Mouse (Mus musculus): Measurements from ENCODE around the gene Epb41l5. TPM values are rescaled to one million over a fixed set of nuclear protein-coding genes. Genes with fewer than 3 reads are reported as not detected.

The Epb41l5 gene
- total RNA-seq, 2 experiments from 2014 or later, result 9.3 to 9.9 TPM

GRCm38 (mm10) chr1:119536122-119536521 is 112.7 kb downstream of the Epb41l5 start:
- no peak for DNase-seq (ENCODE audit: low spot score in 2 of 2)

GRCm38 (mm10) chr1:119534341-119534740 is 114.5 kb downstream of the Epb41l5 start:
- DNase-seq (ENCODE audit: low spot score in 2 of 2), result no peak

DNA sequence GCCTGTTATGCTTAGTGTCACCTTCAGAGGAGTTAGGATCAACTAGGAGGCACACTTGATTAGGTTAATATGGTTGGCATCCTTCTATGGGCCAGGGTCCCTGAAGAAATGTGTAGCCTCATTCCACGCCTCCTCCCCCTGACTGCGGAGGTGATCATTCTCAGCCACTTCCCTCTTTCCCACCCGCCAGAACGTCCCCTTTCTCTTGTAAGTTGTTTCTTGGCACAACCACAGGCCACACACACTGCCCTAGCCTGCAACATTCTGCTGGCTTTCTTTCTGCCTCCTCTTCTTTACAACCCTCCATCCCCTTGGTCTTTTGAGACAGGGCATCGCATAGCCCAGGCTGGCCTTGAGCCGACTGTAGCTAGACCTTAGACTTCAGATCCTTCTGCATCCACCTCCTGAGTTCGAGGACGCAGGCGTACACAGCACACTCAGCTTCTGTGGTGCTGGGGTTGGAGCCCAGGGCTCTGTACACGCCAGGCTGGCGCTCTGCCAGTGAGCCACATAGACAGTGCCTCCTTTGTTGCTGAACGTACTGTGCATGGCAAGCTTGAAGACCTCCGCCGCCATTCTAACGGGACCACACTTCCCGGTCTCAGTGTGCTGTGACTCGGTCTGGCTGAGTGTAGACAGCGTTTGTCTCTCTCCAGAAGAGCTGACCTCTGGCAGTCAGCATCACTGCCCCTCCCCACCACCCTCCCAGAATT is 115.6 kb downstream of the Epb41l5 start:
- peak; percentile 31 to 48 for DNase-seq (ENCODE audit: low spot score in 2 of 2)

DNA sequence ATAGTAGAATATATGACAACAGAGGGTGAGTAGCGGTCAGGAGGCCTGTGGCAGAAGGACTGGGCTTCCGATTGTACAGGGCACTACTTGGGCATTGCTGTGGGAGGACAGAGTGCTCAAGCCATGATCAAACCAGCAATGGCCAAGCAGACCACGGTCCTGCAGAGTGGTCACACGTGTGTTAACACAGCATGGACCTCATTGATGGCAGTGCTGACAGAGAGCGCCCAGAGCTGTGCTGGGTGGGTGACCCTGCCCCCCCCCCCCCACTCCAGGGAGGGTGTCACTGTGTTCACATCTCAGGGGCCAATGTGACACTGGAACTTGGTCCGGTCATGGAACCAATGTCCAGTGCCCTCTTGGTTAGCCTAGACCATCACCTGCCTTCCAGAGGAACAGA is 116.6 kb downstream of the Epb41l5 start:
- DNase-seq (ENCODE audit: low spot score in 2 of 2), result no peak

DNA sequence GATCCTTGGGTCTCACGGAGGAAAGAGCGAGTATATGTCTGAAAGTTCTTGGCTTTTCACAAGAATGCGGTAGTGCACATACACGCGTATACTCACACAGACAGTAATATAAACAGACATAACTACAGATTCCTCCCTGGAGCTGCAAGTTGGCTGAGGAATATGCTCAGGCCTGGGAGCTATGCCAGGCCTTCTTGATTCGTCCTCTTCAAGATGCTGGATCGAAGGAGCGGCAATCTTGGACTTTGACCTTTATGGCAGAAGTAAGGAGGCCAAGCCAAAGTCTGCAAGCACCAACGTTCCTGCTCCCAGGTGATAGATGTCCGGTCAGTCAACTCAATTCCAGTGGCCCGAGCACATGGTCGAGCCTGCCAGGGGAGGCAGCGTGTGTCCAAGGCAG is 117.9 kb downstream of the Epb41l5 start:
- DNase-seq (ENCODE audit: low spot score in 2 of 2), result no peak

- peak; percentile 90 to 94 for DNase-seq (ENCODE audit: low spot score in 2 of 2)
Measured at GRCm38 (mm10) chr1:119525689-119526591, 122.9 kb downstream of the Epb41l5 start, which contains the start of gene Tmem185b. Gene Tmem185b, plus strand, starts transcription at chr1:119526160.

GRCm38 (mm10) chr1:119525004-119525444 is 123.8 kb downstream of the Epb41l5 start:
- peak; percentile 61 to 66 for DNase-seq (ENCODE audit: low spot score in 2 of 2)

DNA sequence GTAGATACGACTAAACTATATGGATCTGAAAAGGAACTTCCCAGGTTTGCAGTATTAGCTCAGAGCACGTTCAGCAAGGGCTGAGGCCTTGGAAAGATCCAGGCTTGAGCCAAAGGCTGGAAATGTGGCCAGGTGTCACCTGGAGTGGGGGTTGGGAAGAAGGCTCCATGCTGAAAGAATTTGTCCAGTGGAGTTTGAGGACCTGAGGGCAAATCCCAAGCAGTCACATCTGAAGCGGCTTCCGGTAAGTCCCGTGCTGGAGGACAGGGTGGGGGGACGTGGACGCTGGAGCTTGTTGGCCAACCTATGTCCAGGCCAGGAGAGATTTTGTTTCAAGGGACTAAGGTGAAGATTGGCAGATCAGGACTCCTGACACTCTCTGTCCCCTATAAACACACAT is 125.0 kb downstream of the Epb41l5 start:
- no peak for DNase-seq (ENCODE audit: low spot score in 2 of 2)

GRCm38 (mm10) chr1:119523369-119523768 is 125.4 kb downstream of the Epb41l5 start:
- DNase-seq (ENCODE audit: low spot score in 2 of 2), result no peak

GRCm38 (mm10) chr1:119522726-119523125 is 126.1 kb downstream of the Epb41l5 start:
- DNase-seq (ENCODE audit: low spot score in 2 of 2), result no peak

GRCm38 (mm10) chr1:119521681-119522080 is 127.1 kb downstream of the Epb41l5 start:
- no peak for DNase-seq (ENCODE audit: low spot score in 2 of 2)

GRCm38 (mm10) chr1:119521029-119521428 is 127.8 kb downstream of the Epb41l5 start:
- DNase-seq (ENCODE audit: low spot score in 2 of 2), result no peak

GRCm38 (mm10) chr1:119519286-119519685 is 129.5 kb downstream of the Epb41l5 start:
- no peak for DNase-seq (ENCODE audit: low spot score in 2 of 2)

- no peak for DNase-seq (ENCODE audit: low spot score in 2 of 2)
Measured at GRCm38 (mm10) chr1:119518786-119519185, 130.0 kb downstream of the Epb41l5 start.

DNA sequence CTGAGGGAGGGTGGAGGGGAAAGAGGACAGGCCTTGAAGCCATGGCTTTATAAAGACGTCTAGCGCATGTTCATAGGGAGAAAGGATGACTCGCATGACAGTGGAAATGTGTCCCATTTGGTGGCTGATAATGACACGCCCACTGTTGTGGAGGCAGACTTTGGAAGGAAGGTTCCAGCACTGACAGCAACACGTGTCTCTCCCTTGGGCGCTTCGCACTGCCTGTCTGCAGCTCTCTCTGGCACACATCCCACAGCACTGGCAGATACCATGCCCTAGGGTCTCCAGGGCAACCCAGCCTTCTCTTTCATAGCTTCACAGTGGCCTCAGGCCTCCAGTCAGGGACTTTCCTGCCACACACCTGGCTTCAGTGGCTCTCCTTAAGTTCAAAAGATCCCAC is 130.7 kb downstream of the Epb41l5 start:
- no peak for DNase-seq (ENCODE audit: low spot score in 2 of 2)

GRCm38 (mm10) chr1:119510857-119511256 is 137.9 kb downstream of the Epb41l5 start:
- DNase-seq (ENCODE audit: low spot score in 2 of 2), result no peak

- no peak for DNase-seq (ENCODE audit: low spot score in 2 of 2)
Measured at GRCm38 (mm10) chr1:119510409-119510808, 138.4 kb downstream of the Epb41l5 start.

DNA sequence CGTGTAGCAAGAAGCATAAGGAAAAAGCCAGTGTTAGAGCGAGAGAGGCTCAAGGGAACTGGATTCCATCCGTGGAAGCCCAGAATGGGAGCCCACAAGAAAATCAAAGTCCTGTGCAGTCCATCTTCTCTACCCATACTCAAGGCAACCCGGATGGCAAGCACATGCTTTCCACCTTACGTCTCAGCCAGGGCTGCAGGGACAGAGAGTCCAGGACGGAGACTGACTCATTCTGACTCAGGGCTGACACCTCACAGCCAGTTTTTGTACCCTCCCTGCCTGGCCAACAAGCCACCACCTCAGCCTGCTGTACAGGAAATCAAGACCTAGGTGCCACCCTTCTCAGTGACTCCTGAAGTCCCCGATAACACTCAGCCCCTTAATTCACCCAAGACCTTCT is 139.3 kb downstream of the Epb41l5 start:
- DNase-seq (ENCODE audit: low spot score in 2 of 2), result no peak

DNA sequence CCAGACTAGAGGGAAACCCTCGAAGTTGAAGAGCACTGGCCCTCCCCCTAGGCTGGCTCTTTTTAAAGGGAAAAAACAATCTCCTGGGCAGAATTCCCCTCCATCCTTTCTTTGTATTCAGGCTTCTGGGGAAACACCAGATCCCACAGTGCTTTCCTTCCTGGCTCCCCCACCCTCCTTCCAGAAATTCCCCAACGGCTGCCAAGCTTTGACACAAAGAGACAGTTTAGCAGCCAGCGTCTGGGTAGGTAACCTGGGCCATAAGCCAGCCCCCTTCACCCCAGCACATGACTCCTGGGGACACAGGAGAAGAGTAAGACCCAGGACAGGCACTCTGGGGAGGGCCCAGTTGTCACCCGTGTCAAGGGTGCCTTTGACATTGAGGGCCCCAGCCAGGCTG is 140.3 kb downstream of the Epb41l5 start:
- DNase-seq (ENCODE audit: low spot score in 2 of 2), result no peak

DNA sequence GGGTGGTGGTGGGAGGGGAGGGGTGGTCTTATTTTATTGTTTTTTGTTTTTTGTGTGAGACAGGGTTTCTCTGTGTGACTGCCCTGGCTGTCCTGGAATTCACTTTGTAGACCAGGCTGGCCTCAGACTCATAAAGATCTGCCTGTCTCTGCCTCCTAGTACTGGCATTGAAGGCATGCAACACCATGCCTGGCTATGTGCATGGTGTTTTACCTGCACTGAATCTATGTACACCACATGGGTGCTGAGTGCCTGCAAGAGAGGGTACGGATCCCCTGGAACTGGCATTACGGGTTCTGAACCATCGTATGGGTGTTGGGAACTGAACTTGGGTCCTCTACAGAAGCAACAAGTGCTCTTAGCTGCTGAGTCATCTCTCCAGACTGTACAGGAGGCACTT is 142.8 kb downstream of the Epb41l5 start:
- no peak for DNase-seq (ENCODE audit: low spot score in 2 of 2)

DNA sequence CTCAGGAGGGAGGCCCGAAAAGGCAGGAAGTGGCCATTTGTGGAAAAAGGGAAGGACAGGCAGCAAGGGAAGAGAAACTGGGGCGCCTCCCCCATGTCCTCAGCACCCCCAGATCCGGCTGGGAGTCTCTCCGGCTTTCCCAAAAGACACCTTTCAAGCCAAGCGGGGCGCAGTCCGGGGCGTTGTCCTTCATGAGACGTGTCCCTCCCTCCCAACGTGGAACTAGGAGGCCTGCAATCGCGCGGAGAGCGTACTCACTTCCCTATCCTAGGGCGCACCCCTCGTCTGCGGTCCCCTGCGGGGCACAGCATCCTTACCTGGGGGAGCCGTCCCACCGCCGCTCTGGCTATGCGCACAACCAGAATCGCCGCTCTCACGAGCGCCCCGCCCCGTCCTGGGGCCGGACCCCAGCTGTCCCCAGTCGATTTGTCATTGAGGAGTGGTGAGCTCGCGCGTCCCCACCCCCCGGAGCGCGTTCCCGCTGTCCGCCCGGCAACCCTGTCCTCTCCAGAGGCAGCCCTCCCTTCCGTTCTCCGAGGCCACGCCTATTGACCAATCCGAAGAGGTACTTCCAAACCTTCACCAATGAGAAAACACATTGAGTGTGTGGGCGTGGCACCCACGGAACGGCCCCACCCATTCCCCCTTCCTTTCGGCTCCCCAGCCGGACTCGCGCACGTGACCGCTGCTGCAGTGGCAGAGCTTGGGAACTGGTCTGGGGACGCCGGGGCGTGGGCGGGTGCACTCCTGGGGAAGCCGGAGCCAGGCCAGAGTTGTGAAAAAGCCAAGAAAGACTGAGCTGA is 144.3 kb downstream of the Epb41l5 start, which contains the start of gene Ralb:
Ralb (minus strand) TSS at position 535 of the 803 bp plus-strand sequence.
- peak; percentile 90 to 94 for DNase-seq (ENCODE audit: low spot score in 2 of 2)

Measured in layer of hippocampus, postnatal 10 days (tissue).